Mouse (Mus musculus) heart, adult 9 months (tissue): ENCODE results near the gene Ank.
A peak's percentile ranks its signal among the peaks of the same experiment; 100 is the strongest.

ENCODE experiments used
- DNase-seq, 2 experiments: peaks; one replicate each; pipeline ENCODE4 v3.0.0; 2022; ENCODE audit warnings: low spot score in 2 of 2

The Ank gene

GRCm38 (mm10) chr15:27574992-27575781, 108.7 kb downstream of the Ank start:
- DNase-seq, result peak in 1 of 2 experiments; percentile 33

- peak in 1 of 2 experiments; percentile 57 for DNase-seq
Observed at GRCm38 (mm10) chr15:27575932-27576331, 109.5 kb downstream of the Ank start.

GRCm38 (mm10) chr15:27576886-27577285, 110.4 kb downstream of the Ank start:
- no peak for DNase-seq

DNA sequence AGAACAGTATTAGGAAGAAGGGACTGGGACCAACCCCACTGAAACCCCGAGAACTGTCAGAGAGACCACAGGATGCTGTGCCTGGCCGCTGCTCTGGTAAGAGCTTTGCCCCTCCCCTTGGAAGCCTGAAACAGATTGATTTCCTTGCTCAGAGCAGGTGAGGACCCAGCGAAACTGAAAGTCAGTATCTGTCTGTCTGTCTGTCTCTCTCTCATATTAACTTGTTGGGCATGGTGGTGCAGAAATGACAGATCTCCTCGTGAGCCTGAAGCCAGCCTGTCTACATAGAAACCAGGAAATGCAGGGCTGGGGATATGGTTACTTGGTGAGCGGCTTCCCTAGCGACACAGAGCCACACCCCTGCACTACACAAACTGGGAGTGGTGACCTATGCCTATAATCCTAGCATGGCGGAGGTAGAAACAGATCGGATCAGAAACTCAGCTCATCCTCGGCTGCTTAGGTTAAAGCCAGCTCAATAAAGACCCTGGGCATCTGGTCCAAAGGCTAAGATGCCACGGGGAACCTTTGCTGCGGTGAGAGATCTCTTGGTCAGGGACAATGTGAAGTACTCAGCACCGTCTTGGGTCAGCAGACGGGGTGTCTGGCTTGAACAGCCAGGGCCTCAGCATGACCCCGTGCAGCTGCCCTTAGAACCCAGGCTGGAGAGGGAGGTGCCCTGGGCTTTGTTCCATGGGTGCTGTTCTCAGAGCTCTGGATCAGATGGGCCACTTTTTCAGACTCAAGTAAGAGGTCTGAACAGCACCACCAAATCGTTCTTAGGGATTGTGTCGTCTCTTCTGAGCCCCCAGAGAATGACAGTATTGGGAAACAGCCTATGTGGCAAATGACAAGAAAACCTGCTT, 111.7 kb downstream of the Ank start:
- no peak for DNase-seq

- no peak for DNase-seq
Observed at GRCm38 (mm10) chr15:27578918-27579317, 112.4 kb downstream of the Ank start.

DNA sequence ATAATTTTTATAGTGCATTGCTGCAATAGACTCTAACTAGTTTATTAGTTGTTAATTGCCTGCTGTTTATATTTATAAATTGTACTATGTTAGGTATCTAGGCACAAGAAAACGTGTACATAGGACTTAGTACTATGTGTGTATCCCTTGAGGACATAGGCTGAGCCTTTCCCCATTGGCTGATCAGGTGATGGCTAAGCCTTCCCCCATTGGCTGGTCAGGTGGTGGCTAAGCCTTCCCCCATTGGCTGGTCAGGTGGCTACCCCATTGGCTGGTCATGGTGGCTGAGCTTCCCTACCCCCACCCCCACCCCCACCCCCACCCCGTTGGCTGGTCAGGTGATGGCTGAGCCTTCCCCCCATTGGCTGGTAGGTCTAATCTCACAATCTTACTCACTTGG, 113.4 kb downstream of the Ank start:
- DNase-seq, result no peak

- DNase-seq, result peak; percentile 69 to 73
Observed at GRCm38 (mm10) chr15:27580771-27581170, 114.3 kb downstream of the Ank start.

GRCm38 (mm10) chr15:27581640-27582039, 115.2 kb downstream of the Ank start:
- no peak for DNase-seq

- no peak for DNase-seq
Observed at GRCm38 (mm10) chr15:27582428-27582827, 116.0 kb downstream of the Ank start.

DNA sequence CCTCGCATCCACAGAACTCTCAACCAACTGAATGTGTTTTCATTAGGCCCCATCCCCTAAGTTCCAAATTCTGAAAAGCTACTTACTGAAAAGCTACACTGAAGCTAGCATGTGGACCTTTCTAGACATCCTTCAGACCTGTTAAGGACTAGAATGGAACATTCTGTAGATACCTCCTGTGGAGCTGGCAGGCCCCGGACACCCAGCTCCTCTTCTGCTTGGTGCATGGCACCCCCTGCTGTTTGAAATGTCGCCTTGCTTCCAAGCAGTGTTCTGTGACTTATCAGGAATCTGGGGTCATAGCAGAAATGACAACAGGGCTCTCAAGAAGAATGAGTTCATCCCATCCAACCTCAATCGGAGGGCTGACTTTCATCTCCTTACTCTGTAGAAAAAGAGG, 116.6 kb downstream of the Ank start:
- peak; percentile 33 to 58 for DNase-seq

DNA sequence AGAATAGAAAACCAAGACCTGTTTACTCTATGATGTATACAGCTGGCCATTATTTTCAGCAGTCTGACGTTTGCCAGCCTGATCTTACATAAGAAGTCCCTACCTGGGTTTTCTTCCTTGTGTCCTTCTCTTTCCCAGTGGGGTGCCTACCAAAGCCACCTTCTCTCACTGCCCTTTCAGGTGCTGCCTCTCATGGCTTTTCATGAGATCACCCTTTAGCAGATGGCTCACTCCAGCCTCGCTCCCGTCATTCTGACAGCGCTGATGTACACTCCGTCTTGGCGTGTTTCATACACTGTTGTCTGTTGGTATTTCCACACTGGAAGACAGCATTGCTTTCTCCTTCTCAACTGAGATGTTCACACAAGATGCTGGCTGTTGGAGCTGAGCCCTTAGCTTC, 117.1 kb downstream of the Ank start:
- DNase-seq, result no peak

- no peak for DNase-seq
Observed at GRCm38 (mm10) chr15:27585466-27586092, 119.1 kb downstream of the Ank start.

DNA sequence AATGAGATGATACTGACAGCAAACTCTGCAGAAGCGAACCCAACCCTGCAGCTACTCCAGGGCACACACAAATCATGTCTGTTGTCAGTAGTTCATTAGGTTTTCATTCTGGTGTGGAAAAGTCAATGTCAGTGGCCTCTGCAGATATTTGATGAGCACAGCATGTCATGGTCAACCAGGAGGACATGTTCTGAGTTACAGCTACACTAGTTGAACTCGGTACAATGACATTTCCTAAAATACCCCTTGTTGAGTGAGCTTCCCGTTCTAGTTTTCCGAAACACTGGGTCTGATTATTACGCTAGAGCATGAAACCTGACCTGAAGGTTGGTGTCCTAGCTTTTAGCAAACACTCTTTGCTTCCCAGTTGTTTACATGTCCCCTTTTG, 119.6 kb downstream of the Ank start:
- DNase-seq, result no peak

GRCm38 (mm10) chr15:27588087-27588826, 121.8 kb downstream of the Ank start:
- no peak for DNase-seq

- DNase-seq, result no peak
Observed at GRCm38 (mm10) chr15:27590812-27591211, 124.3 kb downstream of the Ank start.

GRCm38 (mm10) chr15:27592620-27593320, 126.3 kb downstream of the Ank start:
- DNase-seq, result no peak

GRCm38 (mm10) chr15:27593717-27594116, 127.2 kb downstream of the Ank start:
- no peak for DNase-seq

DNA sequence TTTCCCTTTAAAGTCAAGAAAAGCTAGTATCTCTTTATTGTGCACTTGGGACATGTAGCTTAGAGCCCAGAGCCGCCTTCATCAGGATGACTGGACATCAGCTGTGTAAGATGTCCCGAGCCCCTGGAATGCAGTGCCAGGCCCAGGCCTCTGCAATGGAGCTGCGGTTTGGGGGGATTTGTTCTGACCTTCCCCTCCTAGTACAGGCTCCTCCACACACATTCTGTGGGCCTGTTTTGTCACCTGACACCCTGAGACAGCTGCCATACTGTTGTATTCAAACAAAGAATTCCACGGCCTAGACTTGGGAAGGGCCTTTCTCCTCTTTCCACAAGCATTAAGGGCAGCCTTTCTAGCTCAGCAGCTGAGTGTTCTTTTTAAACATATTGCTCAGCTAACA, 128.5 kb downstream of the Ank start:
- no peak for DNase-seq

- DNase-seq, result no peak
Observed at GRCm38 (mm10) chr15:27595560-27595959, 129.1 kb downstream of the Ank start.

GRCm38 (mm10) chr15:27596463-27597140, 130.1 kb downstream of the Ank start:
- peak; percentile 30 to 60 for DNase-seq
